Mouse (Mus musculus): ENCODE measurements around the gene Mgat1. TPM values are rescaled to one million over a fixed set of nuclear protein-coding genes. Genes with fewer than 3 reads are reported as not detected.

Gene Mgat1
- polyA plus RNA-seq, 1 experiment from 2014 or later, result 73.0 TPM

DNA sequence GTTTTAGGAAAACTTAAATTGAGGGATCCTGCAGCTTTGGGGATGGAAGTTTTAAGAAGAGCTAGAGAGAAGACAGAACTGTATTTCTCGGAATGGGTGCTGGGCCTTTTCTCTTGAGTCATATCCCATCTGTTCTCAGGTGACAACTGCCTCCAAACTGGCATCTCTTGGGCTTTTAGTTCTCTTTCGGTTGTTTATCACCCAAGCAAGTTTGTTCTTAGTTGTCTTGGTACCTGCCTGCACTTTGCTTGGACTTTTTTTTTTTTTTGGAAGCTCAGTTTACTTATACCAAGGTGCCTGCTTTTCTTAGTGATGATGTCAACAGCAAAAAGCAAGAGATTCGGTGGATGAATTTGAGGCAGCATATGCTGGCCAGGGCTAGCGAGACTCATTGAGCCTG lies 2.5 kb downstream of the Mgat1 start:
- WGBS, result 84% methylated on average over 4 of the region's 4 CpGs
- H3K9ac ChIP-seq (ENCODE audit: low read length), result no peak overlapping the region
- H3K27me3 ChIP-seq (ENCODE audit: control insufficient read depth, insufficient read depth, low read depth, low read length), result no peaks in the 10 kb centered on the region
- no peak overlapping the region for H3K27ac ChIP-seq (ENCODE audit: low read length)
- no peaks in the 10 kb centered on the region for H3K9me3 ChIP-seq (ENCODE audit: control insufficient read depth, low read length)
- H3K4me3 ChIP-seq (ENCODE audit: low read length), result no peak overlapping the region
- H3K4me2 ChIP-seq (ENCODE audit: low read depth, low read length), result no peak overlapping the region
- ATAC-seq (ENCODE audit: low read depth), result no peak
- peaks cover 60% of the 10 kb centered on the region for H3K4me1 ChIP-seq (replicated peaks; ENCODE audit: control insufficient read depth, insufficient read depth, low read length)
- no peaks in the 10 kb centered on the region for H3K36me3 ChIP-seq (ENCODE audit: control insufficient read depth, insufficient read depth, low read length)

DNA sequence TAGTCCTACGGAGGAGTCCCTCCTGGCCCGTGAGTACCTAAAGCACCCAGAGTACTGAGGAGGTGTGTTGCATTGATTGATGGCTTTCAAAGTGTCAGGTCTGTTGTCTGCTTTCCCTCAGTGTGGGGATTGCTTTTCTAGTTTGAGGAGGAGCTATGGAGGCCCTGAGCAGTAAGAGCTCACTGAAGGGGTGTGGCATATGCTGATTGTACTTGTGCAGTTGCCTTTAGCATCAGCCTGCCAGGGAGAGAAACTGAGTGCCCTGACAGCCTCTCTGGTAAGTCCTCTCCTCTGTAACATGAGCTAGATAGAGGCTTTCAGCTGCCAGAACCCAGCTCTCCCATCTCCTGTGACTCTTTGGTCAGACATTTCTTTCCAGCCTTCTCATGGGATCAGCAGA lies 3.3 kb downstream of the Mgat1 start:
- Histone ChIP-seq H3K4me3 (ENCODE audit: low read length) (no peak overlapping the region), H3K27ac (ENCODE audit: low read length) (peak overlapping the region; percentile 93), H3K4me1 (replicated peaks; ENCODE audit: control insufficient read depth, insufficient read depth, low read length) (peaks cover 65% of the 10 kb centered on the region), H3K27me3 (ENCODE audit: control insufficient read depth, insufficient read depth, low read depth, low read length) (no peaks in the 10 kb centered on the region), H3K9ac (ENCODE audit: low read length) (0 out of 2 replicates have a peak overlapping the region, but pooled peaks have one; percentile 22), H3K36me3 (ENCODE audit: control insufficient read depth, insufficient read depth, low read length) (no peaks in the 10 kb centered on the region), H3K9me3 (ENCODE audit: control insufficient read depth, low read length) (no peaks in the 10 kb centered on the region), H3K4me2 (ENCODE audit: low read depth, low read length) (peak overlapping the region; percentile 3; the same call in 1 of the 2 replicates)
- WGBS, result 35% methylated on average over 2 of the region's 2 CpGs
- ATAC-seq (ENCODE audit: low read depth), result no peak

GRCm38 (mm10) chr11:49248226-49248973 lies 4.4 kb downstream of the Mgat1 start:
- ATAC-seq (ENCODE audit: low read depth), result no peak
- Histone ChIP-seq H3K27me3 (ENCODE audit: control insufficient read depth, insufficient read depth, low read depth, low read length) (no peaks in the 10 kb centered on the region), H3K36me3 (ENCODE audit: control insufficient read depth, insufficient read depth, low read length) (peaks cover 4% of the 10 kb centered on the region), H3K4me1 (replicated peaks; ENCODE audit: control insufficient read depth, insufficient read depth, low read length) (peaks cover 61% of the 10 kb centered on the region), H3K27ac (ENCODE audit: low read length) (peak overlapping the region; percentile 93), H3K9me3 (ENCODE audit: control insufficient read depth, low read length) (no peaks in the 10 kb centered on the region), H3K9ac (ENCODE audit: low read length) (peak overlapping the region; percentile 89; the same call in 1 of the 2 replicates), H3K4me3 (ENCODE audit: low read length) (peak overlapping the region; percentile 7; the same call in 1 of the 2 replicates), H3K4me2 (ENCODE audit: low read depth, low read length) (peak overlapping the region; percentile 71)
- 35% methylated on average over 6 of the region's 6 CpGs for WGBS

DNA sequence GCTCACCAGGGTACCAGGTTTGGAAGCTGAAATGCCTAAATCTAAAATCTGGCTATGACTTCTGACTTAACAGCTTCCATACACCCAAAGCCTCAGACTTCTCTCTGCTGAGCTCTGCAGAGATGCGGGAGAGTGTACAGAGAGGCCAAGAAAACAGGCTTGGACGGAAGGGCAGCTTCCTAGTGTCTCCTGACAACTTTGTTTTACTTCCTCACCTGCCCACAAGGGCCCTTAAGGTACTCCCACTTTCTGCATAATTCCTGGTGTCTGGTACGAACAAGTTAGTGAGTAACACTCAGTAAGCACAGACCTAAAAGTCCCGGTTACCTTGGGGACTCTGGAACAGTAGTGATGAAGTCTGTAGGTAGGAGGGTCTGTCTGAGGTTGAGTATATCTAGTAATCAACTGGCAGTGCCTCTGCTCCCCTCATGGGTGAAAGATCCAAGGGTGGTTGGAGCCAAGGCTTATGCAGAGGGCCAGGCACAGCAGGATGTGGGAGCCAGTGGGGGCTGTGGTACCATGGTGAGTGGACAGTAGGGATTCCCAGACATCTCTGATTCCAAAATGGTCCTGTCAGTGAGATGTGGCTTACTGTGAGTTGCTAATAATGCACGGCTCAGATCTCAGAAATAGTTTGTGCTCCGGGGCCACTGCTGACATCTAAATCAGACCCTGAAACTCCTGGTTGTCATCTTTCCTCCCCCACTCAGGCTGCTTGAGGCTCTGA lies 5.1 kb downstream of the Mgat1 start:
- H3K4me1 ChIP-seq (replicated peaks; ENCODE audit: control insufficient read depth, insufficient read depth, low read length), result peaks cover 61% of the 10 kb centered on the region

DNA sequence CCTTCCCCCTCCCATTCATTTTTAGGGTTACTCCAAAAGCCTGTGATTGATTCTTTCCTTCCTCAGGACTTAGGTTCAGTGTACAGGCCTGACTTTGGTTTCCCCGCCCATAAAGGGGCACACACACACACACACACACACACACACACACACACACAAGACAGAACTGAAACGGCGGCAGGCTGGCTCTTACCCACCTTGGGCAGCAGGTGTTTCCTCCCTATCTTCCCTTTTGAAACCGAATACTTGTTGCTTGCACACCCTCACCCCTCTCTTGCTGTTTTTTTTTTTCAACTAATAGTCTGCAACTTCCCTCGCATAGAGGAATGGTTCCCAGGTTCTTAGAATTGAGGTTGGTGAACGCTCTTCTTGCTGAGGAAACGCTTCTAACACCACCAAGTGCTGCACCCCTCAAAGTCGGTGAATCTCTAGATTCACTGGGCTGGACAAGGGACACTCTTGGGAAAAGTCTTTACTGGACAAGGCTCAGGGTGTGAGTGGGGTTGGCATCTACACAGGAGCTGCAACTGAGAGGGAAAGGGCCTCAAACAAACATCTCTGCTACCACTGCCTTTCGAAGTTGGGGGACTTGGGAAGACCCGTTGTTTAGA lies 5.9 kb downstream of the Mgat1 start:
- peak overlapping the region; percentile 93 for H3K27ac ChIP-seq (ENCODE audit: low read length)
- H3K4me2 ChIP-seq (ENCODE audit: low read depth, low read length), result peak overlapping the region; percentile 71
- H3K9me3 ChIP-seq (ENCODE audit: control insufficient read depth, low read length), result no peaks in the 10 kb centered on the region
- H3K4me3 ChIP-seq (ENCODE audit: low read length), result peak overlapping the region; percentile 73
- peaks cover 11% of the 10 kb centered on the region for H3K36me3 ChIP-seq (ENCODE audit: control insufficient read depth, insufficient read depth, low read length)
- H3K4me1 ChIP-seq (replicated peaks; ENCODE audit: control insufficient read depth, insufficient read depth, low read length), result peaks cover 60% of the 10 kb centered on the region
- H3K9ac ChIP-seq (ENCODE audit: low read length), result peak overlapping the region; percentile 89
- WGBS, result 13% methylated on average over 10 of the region's 10 CpGs
- no peaks in the 10 kb centered on the region for H3K27me3 ChIP-seq (ENCODE audit: control insufficient read depth, insufficient read depth, low read depth, low read length)
- ATAC-seq (ENCODE audit: low read depth), result no peak; the same call in 1 of the 2 replicates

More for the DNA sequence above, 5.1 kb downstream of the Mgat1 start:
- Histone ChIP-seq H3K36me3 (ENCODE audit: control insufficient read depth, insufficient read depth, low read length) (peaks cover 6% of the 10 kb centered on the region), H3K9ac (ENCODE audit: low read length) (peak overlapping the region; percentile 89), H3K27me3 (ENCODE audit: control insufficient read depth, insufficient read depth, low read depth, low read length) (no peaks in the 10 kb centered on the region), H3K4me3 (ENCODE audit: low read length) (peak overlapping the region; percentile 7; the same call in 1 of the 2 replicates), H3K27ac (ENCODE audit: low read length) (peak overlapping the region; percentile 93), H3K4me2 (ENCODE audit: low read depth, low read length) (peak overlapping the region; percentile 71), H3K9me3 (ENCODE audit: control insufficient read depth, low read length) (no peaks in the 10 kb centered on the region)
- no peak for ATAC-seq (ENCODE audit: low read depth)
- 59% methylated on average over 6 of the region's 6 CpGs for WGBS

GRCm38 (mm10) chr11:49250422-49251379 lies 6.7 kb downstream of the Mgat1 start:
- Histone ChIP-seq H3K36me3 (ENCODE audit: control insufficient read depth, insufficient read depth, low read length) (peaks cover 15% of the 10 kb centered on the region), H3K27me3 (ENCODE audit: control insufficient read depth, insufficient read depth, low read depth, low read length) (no peaks in the 10 kb centered on the region), H3K4me2 (ENCODE audit: low read depth, low read length) (peak overlapping the region; percentile 71), H3K4me3 (ENCODE audit: low read length) (peak overlapping the region; percentile 73), H3K27ac (ENCODE audit: low read length) (peak overlapping the region; percentile 93), H3K4me1 (replicated peaks; ENCODE audit: control insufficient read depth, insufficient read depth, low read length) (peaks cover 52% of the 10 kb centered on the region), H3K9ac (ENCODE audit: low read length) (peak overlapping the region; percentile 89), H3K9me3 (ENCODE audit: control insufficient read depth, low read length) (no peaks in the 10 kb centered on the region)
- 2% methylated on average over 45 of the region's 45 CpGs for WGBS
- peak; percentile 97 for ATAC-seq (ENCODE audit: low read depth)

- Histone ChIP-seq H3K27me3 (ENCODE audit: control insufficient read depth, insufficient read depth, low read depth, low read length) (no peaks in the 10 kb centered on the region), H3K4me2 (ENCODE audit: low read depth, low read length) (peak overlapping the region; percentile 71), H3K4me1 (replicated peaks; ENCODE audit: control insufficient read depth, insufficient read depth, low read length) (peaks cover 47% of the 10 kb centered on the region), H3K9ac (ENCODE audit: low read length) (peak overlapping the region; percentile 89), H3K36me3 (ENCODE audit: control insufficient read depth, insufficient read depth, low read length) (peaks cover 17% of the 10 kb centered on the region), H3K27ac (ENCODE audit: low read length) (peak overlapping the region; percentile 93; the same call in 1 of the 2 replicates), H3K9me3 (ENCODE audit: control insufficient read depth, low read length) (no peaks in the 10 kb centered on the region), H3K4me3 (ENCODE audit: low read length) (peak overlapping the region; percentile 73)
- ATAC-seq (ENCODE audit: low read depth), result no peak
- 40% methylated on average over 7 of the region's 7 CpGs for WGBS
Measured at GRCm38 (mm10) chr11:49251380-49251761, 7.4 kb downstream of the Mgat1 start.

GRCm38 (mm10) chr11:49252048-49252447 lies 8.1 kb downstream of the Mgat1 start:
- Histone ChIP-seq H3K4me2 (ENCODE audit: low read depth, low read length) (peak overlapping the region; percentile 71), H3K9ac (ENCODE audit: low read length) (no peak overlapping the region), H3K4me3 (ENCODE audit: low read length) (peak overlapping the region; percentile 73), H3K4me1 (replicated peaks; ENCODE audit: control insufficient read depth, insufficient read depth, low read length) (peaks cover 41% of the 10 kb centered on the region), H3K9me3 (ENCODE audit: control insufficient read depth, low read length) (no peaks in the 10 kb centered on the region), H3K27ac (ENCODE audit: low read length) (no peak overlapping the region), H3K27me3 (ENCODE audit: control insufficient read depth, insufficient read depth, low read depth, low read length) (no peaks in the 10 kb centered on the region), H3K36me3 (ENCODE audit: control insufficient read depth, insufficient read depth, low read length) (peaks cover 18% of the 10 kb centered on the region)
- ATAC-seq (ENCODE audit: low read depth), result no peak
- 84% methylated on average over 5 of the region's 5 CpGs for WGBS
